12 mouse cellular contexts compared by ENCODE assay signal in the genomic region with DNA sequence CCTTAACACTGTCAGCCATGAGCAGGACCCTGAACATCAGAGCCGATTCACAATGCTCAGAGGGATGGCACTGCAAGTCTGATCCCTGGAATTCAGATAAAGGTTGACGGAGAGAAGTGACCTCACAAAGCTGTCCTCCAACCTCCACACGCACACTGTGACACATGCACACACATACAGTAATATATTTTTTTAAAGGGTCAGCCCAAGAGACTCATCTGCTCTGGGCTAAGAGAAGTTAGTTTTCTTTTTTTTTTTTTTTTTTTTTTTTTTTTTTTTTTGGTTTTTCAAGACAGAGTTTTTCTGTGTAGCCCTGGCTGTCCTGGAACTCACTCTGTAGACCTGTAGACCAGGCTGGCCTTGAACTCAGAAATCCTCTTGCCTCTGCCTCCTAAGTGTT. TPM values are rescaled to one million over a fixed set of nuclear protein-coding genes. Genes with fewer than 3 reads are reported as not detected.
"Had no signal": no experiment of that assay in that cellular context is flagged by ENCODE, and none has a peak within 500 bp of the region (broad histone marks: within the 10 kb centered on the region; RNA-seq: fewer than 3 reads in every experiment).

No protein-coding gene starts in this region.

RNA-seq across cellular contexts. Expression of a gene that starts 3.9 kb away (rescaled TPM):
- total RNA-seq: neutrophil, adult 5-6 weeks had no signal

RNA-seq across cellular contexts. Expression of a gene that starts 3.9 kb away (rescaled TPM):
- total RNA-seq: megakaryocyte, adult 5-6 weeks; neutrophil, adult 5-6 weeks had no signal
- polyA plus RNA-seq: lung, embryonic 14.5 days; lung, embryonic 16.5 days; midbrain, embryonic 10.5 days; midbrain, embryonic 12.5 days; midbrain, embryonic 14.5 days; midbrain, embryonic 16.5 days; neural tube, embryonic 12.5 days; neural tube, embryonic 14.5 days had no signal

RNA-seq across cellular contexts. Expression of a gene that starts 30.0 kb away (rescaled TPM):
- total RNA-seq: megakaryocyte-erythroid progenitor cell, adult 5-6 weeks; neutrophil, adult 5-6 weeks had no signal
- polyA plus RNA-seq: lung, embryonic 14.5 days; midbrain, embryonic 10.5 days; midbrain, embryonic 12.5 days; midbrain, embryonic 14.5 days; neural tube, embryonic 14.5 days; thymus, postnatal 0 days had no signal

RNA-seq across cellular contexts. Expression of a gene that starts 30.1 kb away (rescaled TPM):
- total RNA-seq: megakaryocyte-erythroid progenitor cell, adult 5-6 weeks; neutrophil, adult 5-6 weeks had no signal
